Mouse (Mus musculus) layer of hippocampus, adult 18-20 months (tissue): Measurements from ENCODE around the gene Kdm5a. TPM values are rescaled to one million over a fixed set of nuclear protein-coding genes. Genes with fewer than 3 reads are reported as not detected.

ENCODE experiments used
- DNase-seq, 2 experiments: peaks; one replicate each; pipeline ENCODE4 v3.0.0; 2022; ENCODE audit warnings: low spot score in 2 of 2
- total RNA-seq, 2 experiments: library from RNA; stranded (reverse); gene quantifications; 2 replicates each; pipeline ENCODE4 v1.2.3; 2021

The Kdm5a gene
- total RNA-seq, 2 experiments from 2014 or later: 42.9 to 45.2 TPM

DNA sequence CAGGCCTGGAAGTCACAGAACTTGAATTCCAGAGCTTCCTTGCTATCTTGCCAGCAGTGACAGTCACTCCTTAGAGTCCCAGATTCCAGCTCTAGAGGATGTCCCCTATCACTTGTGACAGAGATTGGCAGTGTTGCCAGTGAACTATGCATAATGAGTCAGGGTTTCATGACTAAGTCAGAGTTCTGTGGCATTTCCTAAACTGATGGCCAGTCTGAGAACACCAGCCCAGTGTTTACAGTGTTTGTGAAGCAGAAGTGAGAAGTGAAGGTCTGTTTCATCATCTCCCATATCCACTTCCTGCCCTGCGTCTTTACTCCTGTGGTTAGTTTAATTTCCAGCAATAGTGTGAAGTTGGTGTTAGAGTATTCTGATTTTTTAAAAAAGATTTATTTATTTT lies 106.7 kb downstream of the Kdm5a start:
- DNase-seq: no peak

DNA sequence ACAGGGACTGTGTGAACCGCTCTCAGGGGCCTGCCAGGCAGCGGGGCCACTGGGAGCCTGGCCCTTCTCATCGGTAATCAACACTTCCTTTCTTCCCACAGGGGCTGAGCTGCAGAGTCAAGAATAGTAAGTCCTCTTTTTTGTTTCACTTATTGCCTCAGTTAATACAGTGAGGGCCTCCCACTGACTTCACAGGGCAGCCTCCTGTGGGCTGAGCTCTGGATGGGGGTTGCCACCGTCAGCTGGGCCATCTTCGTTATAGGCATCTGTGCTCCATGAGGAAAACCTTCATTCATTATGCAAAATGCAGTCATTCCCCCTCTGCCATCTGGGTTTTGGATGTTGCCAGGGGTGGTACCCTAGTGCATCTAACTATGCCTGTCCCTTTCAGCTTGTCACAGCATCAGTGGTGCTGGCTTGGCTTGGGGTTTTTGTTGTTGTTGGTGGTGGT lies 108.1 kb downstream of the Kdm5a start:
- DNase-seq: peak in 1 of 2 experiments; percentile 67

DNA sequence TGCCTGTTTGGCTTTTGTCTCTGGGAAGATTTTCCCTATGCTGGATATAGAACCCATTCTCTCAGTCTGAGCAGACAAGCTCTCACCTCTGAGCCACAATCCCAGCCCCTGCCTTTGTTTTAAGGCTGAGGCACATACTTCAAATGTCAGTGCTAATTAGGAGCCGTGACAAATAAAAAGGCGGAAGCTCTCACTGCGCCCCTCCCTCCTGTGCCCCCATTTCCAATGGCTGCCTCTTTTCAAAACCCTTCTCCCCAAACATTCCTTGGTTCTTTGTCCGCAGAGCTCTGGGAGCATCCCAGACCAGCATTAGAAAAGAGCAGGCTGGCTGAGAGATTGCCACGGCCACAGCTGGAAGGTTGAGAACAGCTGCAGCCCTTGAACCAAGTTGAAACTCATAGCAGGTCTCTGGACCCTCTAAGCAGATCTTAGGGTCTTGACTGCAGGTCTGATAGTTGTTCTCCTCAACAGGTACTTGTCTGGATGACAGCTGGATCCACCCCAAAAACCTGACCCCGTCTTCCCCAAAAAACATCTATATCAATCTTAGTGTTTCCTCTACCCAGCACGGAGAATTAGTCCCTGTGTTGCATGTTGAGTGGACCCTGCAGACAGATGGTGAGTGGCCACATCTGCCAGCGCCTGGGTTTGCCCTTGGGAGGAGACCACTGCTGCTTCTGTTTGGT lies 108.7 kb downstream of the Kdm5a start:
- no peak for DNase-seq

DNA sequence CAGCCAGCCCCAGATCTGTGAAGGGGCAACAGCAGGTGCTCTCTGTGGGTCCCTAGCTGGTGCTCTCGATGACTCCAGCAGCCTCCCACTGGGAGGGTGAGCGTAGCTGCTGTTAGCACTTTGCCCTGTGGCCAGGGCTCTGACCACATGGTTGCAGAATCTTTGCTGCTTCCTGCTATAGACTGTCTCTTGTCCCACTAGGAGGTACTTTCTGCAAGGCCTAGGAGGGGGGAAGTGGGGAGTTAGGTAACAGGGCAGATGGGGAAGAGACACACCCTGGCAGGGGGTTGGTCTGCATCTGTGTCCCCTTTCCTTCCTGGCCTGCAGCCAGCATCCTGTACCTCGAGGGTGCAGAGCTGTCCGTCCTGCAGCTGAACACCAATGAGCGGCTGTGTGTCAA lies 109.5 kb downstream of the Kdm5a start:
- DNase-seq: no peak

DNA sequence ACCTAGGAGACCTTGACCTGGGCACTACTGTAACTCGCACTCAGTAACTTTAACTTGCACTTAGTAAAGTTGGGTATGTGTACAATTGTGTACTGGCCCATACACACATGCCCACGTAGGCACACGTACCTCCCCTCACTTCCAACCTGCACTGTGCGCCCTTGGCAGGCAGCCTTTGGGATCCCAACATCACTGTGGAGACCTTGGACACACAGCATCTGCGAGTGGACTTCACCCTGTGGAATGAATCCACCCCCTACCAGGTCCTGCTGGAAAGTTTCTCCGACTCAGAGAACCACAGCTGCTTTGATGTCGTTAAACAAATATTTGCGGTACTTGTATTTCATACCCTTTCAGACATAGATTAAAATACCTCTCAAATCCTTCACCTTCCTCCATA lies 111.4 kb downstream of the Kdm5a start:
- no peak for DNase-seq

DNA sequence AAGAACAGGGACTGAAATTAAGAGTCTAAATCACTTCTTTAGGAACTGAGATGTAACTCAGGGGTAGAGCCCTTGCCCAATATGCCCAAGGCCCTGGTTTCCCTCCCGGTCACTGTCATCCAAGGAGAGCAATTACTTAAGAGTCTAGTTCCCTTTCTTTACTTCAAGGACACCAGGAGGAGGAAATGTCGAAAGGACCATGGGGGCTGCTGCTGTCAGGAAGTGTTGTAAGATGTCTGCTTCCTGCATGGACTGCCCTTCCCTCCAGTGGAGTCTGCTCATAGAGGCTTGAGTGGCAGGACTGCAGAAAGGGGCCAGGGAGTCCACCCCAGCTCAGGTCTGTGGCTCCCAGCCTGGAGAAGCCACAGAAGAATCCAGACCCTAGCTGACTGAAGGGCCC lies 115.4 kb downstream of the Kdm5a start:
- no peak for DNase-seq

DNA sequence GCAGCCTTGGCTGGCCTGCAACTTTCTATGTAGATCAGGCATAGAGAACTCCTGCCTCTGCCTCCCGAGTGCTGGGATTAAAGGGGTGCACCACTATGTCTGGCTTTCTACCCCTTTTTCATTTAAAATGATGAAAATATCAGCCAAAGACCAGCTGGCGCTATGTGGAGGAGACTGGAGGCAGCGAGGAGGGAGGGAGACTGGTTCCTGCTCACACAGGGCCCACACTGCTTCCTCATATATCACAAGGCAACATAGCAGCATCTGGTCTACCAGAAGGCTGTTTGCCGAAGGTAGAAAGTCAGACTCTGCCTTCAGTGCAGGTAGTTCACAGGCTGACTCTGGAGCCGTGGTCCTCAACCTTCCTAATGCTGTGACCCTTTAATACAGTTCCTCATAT lies 116.4 kb downstream of the Kdm5a start:
- DNase-seq: peak; percentile 64 to 76

DNA sequence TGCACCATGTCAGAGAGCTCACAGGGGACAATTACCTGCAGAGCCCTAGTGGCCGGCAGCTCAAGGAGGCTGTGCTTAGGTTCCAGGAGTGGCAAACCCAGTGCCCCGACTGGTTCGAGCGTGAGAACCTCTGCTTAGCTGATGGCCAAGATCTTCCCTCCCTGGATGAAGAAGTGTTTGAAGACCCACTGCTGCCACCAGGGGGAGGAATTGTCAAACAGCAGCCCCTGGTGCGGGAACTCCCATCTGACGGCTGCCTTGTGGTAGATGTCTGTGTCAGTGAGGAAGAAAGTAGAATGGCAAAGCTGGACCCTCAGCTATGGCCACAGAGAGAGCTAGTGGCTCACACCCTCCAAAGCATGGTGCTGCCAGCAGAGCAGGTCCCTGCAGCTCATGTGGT lies 117.6 kb downstream of the Kdm5a start:
- no peak for DNase-seq

DNA sequence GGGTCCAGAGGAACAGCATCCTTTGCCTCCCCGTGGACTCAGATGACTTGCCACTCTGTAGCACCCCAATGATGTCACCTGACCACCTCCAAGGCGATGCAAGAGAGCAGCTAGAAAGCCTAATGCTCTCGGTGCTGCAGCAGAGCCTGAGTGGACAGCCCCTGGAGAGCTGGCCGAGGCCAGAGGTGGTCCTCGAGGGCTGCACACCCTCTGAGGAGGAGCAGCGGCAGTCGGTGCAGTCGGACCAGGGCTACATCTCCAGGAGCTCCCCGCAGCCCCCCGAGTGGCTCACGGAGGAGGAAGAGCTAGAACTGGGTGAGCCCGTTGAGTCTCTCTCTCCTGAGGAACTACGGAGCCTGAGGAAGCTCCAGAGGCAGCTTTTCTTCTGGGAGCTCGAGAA lies 118.1 kb downstream of the Kdm5a start:
- DNase-seq: no peak

DNA sequence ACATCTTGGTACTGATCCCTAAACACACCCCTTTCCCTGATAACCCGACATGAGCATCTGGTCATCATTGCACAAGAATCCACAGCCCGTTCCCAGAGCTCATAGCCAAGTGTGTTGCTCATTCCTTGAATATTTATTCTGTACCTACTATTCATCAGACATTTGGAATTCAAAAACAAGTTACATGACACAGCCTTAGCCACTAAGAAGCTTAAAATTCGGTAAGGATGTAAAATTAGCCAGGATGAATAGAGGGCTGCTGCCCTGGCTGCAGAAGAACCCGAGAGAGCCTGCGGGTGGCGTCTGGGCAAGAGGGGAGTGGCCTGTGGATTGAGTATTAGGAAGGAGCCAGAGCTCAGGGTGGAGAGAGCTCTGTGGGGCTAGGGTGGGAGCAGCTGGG lies 118.8 kb downstream of the Kdm5a start:
- no peak for DNase-seq

DNA sequence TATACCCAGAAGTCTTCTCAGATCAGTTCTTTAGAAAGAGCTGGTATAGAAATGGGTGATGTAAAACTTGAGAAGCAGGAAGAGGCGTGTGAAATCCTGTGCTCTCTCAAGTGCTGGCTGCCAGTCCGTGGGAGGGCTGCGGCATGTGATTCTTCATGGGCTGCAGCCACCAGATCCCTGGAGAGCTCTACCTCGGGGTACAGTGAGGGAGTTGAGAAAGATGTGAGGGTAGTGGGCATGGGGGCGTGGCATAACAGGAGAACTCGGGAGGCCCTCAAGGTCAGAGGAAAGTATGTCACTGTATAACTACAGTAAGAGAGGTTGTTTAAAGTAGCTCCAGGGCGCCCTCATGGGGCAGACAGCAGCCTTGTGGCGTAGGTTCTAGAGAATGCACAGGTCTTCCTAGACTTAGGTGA lies 119.3 kb downstream of the Kdm5a start:
- peak in 1 of 2 experiments; percentile 68 for DNase-seq

DNA sequence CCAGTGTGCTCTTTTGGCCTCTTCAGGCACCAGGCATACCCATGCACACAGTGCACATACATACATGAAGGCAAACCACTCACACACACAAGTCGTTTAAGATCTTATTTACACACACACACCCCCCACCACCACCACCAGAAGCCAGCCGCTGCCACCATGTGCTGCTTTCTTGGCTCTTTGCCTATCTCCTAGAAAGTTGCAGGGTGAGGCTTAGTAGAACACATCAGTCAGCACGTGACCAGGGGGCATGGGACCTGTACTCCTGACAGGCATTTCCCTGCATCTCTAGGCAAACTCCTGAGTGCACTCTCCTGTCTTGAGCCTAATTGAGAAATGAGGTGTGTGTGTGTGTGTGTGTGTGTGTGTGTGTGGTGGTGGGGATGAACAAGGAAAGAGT lies 121.1 kb downstream of the Kdm5a start:
- no peak for DNase-seq

DNA sequence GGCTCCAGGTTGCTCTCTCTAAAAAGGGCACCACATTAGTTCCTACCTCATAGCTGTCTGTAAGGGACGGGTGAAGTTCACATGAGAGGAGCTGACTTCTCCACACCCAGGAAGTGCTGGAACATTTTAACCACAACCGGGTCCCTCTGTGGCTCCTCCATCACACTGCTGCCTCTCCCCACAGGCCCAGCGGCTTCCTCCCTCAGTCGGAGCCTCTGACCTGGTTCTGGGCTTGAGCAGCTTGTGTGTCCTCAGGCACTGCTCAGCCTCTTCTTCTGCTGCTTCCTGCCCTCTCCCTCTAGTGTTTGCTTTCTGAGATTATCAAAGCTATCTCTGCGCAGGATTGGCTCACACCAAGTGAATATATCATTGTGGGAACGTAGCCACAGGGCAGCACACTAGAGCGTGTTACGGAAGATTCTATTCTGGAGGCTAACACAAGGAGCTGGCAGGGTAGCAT lies 122.2 kb downstream of the Kdm5a start:
- no peak for DNase-seq

DNA sequence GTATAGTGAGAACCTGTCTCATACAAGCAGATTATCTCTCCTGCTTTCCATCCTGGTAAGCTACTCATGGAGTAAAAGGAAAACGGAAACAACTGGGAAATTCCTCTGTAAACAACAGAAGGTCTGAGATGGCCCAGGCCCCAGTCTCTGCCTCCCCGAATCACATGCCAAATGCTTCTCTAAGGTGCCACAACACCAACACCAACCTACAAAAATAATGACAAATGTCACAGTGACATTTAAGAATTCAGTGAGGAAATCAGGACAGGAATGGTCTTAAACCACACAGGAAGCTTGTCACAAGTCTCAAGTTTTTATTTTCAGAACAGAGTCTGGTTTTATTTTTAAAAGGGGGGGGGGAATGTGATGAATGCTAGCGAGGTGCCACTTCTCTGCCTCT lies 124.7 kb downstream of the Kdm5a start:
- DNase-seq: peak in 1 of 2 experiments; percentile 65

DNA sequence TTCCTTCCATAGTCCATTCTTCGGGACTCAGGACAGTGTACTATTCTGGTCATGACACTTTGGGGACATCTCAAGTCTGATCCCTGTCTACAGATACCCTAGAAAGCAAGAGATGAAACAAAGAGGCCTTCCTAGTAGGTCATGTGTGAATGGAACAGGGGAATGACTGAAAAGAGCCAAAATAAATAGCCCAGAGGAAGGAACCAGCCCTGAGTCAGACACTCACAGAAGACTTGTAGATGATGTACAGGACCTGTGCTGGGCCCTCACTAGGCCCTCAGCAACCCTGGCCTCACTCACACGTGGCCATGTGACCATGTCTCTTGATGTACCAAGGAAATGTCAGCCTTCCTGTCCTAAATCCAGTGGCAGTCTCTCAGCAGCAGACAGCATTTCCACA lies 125.5 kb downstream of the Kdm5a start:
- DNase-seq: no peak

DNA sequence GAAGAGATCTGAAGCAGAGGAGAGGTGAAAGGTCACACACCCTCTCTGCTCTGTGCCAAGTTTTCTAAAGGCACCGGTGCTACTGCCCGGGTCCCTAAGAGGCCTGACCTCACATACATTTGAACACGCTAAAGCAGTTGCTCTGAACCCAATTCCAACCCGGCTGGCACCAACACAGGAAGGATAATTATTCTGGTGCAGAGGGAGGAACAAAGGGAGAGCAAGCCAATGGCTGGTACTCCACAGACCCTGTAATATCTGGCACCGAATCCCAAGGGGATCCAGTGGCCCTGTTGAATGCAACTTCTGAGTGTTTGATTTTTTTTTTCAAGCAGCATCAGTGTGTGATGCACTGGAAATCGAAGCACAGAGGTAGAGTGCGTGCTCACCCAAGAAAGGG lies 127.1 kb downstream of the Kdm5a start:
- no peak for DNase-seq

DNA sequence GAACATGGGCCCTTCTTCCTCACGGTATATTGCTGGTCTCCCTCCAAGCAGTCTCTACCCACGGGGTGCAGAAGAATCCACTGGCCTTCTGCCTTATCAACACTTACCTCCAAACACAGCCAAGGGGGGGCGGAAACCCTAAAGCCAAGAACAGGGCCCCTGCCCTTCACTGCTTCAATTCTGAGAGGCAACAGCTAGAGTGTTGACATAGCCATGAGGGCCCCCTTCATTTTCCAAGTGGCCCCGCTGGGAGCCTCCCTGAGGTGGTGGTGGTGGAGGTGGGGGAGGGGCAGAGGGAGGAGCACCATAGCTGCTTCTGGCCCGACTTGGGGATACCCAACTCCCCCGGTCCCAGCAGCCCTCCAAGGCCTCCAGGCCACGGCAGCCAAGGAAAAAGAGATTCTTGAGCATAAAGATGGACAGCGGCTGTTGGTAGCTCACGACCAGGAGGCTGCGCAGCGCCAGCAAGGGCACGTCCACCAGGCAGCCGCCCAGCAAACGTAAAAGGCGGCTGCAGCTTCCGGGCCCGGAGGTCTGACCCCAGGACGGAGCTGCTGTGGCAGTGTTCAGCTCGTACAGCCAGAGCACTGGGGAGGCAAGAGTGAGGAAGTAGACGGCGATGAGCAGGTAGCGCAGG lies 128.1 kb downstream of the Kdm5a start:
- no peak for DNase-seq

DNA sequence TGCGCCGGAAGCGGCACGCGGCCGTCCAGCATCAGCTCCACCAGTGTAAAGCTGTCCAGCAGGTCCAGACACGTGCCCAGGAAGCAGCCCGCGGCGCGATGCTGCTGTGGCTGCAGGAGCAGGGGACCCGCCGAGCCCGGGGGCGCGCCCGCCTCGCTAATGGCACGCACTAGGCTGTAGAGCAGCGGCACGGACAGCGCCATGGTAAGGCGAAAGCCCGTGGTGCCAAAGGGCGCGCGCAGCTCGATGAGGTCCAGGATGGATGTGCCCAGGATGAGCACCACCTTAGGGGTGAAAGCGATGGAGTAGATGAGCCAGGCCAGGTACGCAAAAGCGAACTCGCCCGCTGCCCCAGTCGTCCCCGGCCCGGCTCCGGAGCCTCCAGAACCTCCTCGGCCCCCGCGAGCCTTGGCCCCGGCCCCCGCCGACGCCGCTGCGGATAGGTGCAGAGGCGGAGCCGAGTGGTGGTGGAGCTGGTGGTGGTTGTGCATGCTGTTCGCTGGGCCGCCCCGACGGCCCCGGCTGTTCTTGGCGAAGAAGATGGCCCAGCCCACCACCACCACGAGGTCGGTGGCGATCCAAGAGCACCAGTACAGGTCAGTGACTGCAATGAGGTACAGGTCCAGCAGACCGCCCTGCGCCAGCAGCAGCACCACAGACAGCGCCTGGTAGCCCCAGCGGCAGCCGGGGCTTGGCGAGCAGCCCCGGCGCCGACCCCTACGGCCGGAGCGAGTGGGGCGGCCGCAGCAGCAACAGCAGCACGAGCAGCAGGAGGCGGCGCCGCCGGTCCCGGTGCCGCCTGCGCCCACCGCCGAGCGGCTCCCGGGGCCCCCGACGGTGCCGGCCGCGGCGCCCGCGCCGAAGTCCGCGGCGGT lies 128.8 kb downstream of the Kdm5a start:
- DNase-seq: peak in 1 of 2 experiments; percentile 40

DNA sequence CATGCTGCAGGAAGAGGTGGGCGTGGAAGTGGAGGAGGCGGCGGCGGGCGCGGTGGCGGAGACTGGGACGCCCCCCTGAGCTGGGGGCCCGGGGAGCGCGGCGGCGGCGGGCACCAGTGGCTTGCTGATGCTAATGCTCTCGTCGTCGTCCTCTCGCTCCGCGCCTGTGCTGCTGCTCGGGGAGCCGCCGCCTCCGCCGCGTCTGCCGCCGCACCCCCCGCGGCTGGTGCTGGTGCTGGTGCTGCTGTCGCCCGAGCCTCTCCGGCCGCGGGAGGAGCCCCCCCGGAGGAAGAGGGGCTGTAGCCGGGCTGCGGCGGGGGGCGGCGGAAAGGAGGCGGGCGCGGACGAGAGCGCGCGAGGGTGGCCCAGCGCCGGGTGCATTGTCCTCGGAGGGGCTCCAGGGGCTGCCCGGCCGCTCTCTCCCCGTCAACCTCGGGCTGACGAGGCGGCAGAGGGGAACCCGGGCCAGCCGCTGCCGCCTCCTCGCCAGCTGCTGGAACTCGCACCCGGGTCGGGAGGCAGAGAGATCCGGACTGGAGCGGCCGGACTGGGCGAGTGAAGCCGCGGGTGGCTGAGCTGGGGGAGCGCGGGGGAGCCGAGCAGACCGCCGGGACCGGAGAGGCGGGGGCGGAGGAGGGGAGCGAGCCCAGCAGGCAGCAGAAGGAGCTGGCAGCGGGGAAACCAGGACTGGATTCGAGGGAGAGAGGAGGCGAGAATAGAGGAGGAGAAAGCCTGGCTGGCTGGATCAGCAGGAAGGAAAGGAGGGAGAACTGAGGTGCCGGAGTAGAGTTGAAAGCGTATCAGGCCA lies 129.7 kb downstream of the Kdm5a start, which contains the start of gene Tmem121b:
Gene Tmem121b, minus strand, starts transcription at position 434 of the 808 bp plus-strand sequence.
- DNase-seq: peak; percentile 92 to 93
